ENCODE assay signal across 30 mouse cellular contexts in the genomic region with DNA sequence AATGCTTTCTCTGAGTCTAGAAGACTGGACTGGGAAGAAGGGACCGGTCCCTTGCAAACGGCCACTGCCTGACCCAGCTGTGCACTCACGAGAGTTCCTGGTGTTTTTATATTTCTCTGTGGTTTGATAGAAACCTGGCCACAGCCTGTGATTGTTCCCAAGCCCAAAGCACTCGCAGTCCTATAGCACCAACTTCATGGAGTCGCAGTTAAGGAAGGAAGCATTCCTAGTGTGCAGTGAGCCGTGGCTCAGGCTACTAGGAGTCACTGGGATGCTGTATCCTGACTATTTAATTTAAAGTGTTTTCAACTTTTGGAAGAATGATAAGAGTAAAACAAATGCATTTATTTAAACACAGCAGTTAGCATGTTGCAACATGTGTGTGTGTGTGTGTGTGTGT. TPM values are rescaled to one million over a fixed set of nuclear protein-coding genes. Genes with fewer than 3 reads are reported as not detected.
A peak's percentile ranks its signal among the peaks of the same experiment; 100 is the strongest.
DNase-seq lines count a peak whose midpoint lies in the region; TF ChIP-seq lines count a peak whose summit lies in the region.
"Had no signal": no experiment of that assay in that cellular context is flagged by ENCODE, and none has a peak within 500 bp of the region (broad histone marks: within the 10 kb centered on the region; RNA-seq: fewer than 3 reads in every experiment).

No protein-coding gene starts in this region.

- DNase-seq in embryo, embryonic 10 days (ENCODE audit: low spot score), result peak; percentile 60
- no peak for DNase-seq in embryo, embryonic 9.5 days (ENCODE audit: extremely low spot score)
- DNase-seq in kidney, adult 2 months, result peak; percentile 38
- DNase-seq in kidney, postnatal 25 days, result no peak
- DNase-seq in Muller cell, postnatal 12 days (ENCODE audit: inconsistent ontology term), result peak; percentile 30
- peak; percentile 41 to 59 for DNase-seq in kidney, postnatal 4 days
- DNase-seq in right cerebral cortex, adult 18-20 months, result no peak
- no peak for DNase-seq in left cerebral cortex, postnatal 36 days (ENCODE audit: low spot score in 2 of 2)
- DNase-seq: adrenal gland, adult 8-10 months; cerebellum, adult 8-10 months; cerebellum, postnatal 25 days; gastrocnemius, postnatal 25 days; heart, adult 11 months; heart, postnatal 36 days; lung, embryonic 14.5 days; lung, postnatal 14 days; right cerebral cortex, postnatal 4 days; thymus, adult 18-20 months; thymus, postnatal 25 days had no signal

- 0 out of 2 replicates have a peak, but pooled peaks cover 3% of the 10 kb centered on the region for H3K4me1 ChIP-seq in kidney, adult 2 months (ENCODE audit: control insufficient read depth, insufficient read depth, low read length)
- H3K4me1 ChIP-seq: forebrain, embryonic 13.5 days; hindbrain, embryonic 13.5 days; neural tube, embryonic 12.5 days had no signal

- no peaks in the 10 kb centered on the region for H3K27me3 ChIP-seq in kidney, adult 2 months (replicated peaks; ENCODE audit: control insufficient read depth, insufficient read depth, low read length)
- H3K27me3 ChIP-seq: CH12.LX; forebrain, embryonic 13.5 days; hindbrain, embryonic 13.5 days; liver, embryonic 15.5 days; neural tube, embryonic 12.5 days had no signal

- no peak overlapping the region for H3K4me3 ChIP-seq in kidney, adult 2 months (ENCODE audit: insufficient read depth, low read depth, low read length)
- H3K4me3 ChIP-seq: erythroblast, embryonic 14.5 days; forebrain, embryonic 13.5 days; heart, embryonic 10.5 days; hindbrain, embryonic 13.5 days; layer of hippocampus, adult 2 months; left cerebral cortex, adult 2 months; liver, embryonic 15.5 days; myocyte; neural tube, embryonic 12.5 days had no signal

- WGBS in kidney, adult 2 months, result 21% methylated on average over 6 of the region's 6 CpGs

- no peak for TF ChIP-seq CTCF in kidney, adult 2 months (conservative IDR thresholded peaks at IDR 0.05; ENCODE audit: insufficient read depth, insufficient read length, low read depth, low read length)

- TF ChIP-seq POLR2A in kidney, adult 2 months (IDR thresholded peaks at IDR 0.05; ENCODE audit: low read depth, low read length), result no peak

- no peaks in the 10 kb centered on the region for H3K36me3 ChIP-seq in kidney, adult 2 months (ENCODE audit: control insufficient read depth, insufficient read depth, low read length)
- H3K36me3 ChIP-seq: heart, embryonic 10.5 days; liver, embryonic 15.5 days had no signal

- peak overlapping the region; percentile 37 for H3K27ac ChIP-seq in kidney, adult 2 months (ENCODE audit: insufficient read depth, low read depth, low read length)
- H3K27ac ChIP-seq: forebrain, embryonic 13.5 days; heart, embryonic 10.5 days; hindbrain, embryonic 13.5 days; layer of hippocampus, adult 2 months; left cerebral cortex, adult 2 months; liver, embryonic 15.5 days; neural tube, embryonic 12.5 days; stomach, postnatal 0 days had no signal

- intact Hi-C loops in left cerebral cortex, postnatal 36 days (cut with DNase I), result no loop called here

RNA-seq across cellular contexts. Expression of gene Rab11fip4, which starts 39.5 kb away (rescaled TPM):
- polyA plus RNA-seq in kidney, adult 2 months (2012; rRNA removed), result 40.8 and 48.0 TPM in 2 replicates
- 100 to 1,000 TPM; 247 to 269 TPM for total RNA-seq in left cerebral cortex, postnatal 36 days (2021)
- polyA plus RNA-seq: erythroblast, embryonic 14.5 days had no signal

Comparison
In these comparisons a context has a peak if more than half of its experiments do, and no peak if none do; other contexts are left out.
1. DNase-seq: peak in embryo, embryonic 10 days (single experiment), kidney, adult 2 months (single experiment), Muller cell, postnatal 12 days (single experiment) and kidney, postnatal 4 days (2 of 2); none in embryo, embryonic 9.5 days (single experiment), kidney, postnatal 25 days (0 of 2), right cerebral cortex, adult 18-20 months (single experiment) and left cerebral cortex, postnatal 36 days (0 of 2).